Mouse (Mus musculus): ENCODE results near the gene Hist2h3b. TPM values are rescaled to one million over a fixed set of nuclear protein-coding genes. Genes with fewer than 3 reads are reported as not detected.
"Not testable (repeated sequence)": the region's sequence is repeated elsewhere in the genome, so short reads cannot be mapped to it uniquely, and the experiment has no call there.

The Hist2h3b gene
- total RNA-seq, 4 experiments from 2014 or later = 50.3 to 108 (median 73.7) TPM

DNA sequence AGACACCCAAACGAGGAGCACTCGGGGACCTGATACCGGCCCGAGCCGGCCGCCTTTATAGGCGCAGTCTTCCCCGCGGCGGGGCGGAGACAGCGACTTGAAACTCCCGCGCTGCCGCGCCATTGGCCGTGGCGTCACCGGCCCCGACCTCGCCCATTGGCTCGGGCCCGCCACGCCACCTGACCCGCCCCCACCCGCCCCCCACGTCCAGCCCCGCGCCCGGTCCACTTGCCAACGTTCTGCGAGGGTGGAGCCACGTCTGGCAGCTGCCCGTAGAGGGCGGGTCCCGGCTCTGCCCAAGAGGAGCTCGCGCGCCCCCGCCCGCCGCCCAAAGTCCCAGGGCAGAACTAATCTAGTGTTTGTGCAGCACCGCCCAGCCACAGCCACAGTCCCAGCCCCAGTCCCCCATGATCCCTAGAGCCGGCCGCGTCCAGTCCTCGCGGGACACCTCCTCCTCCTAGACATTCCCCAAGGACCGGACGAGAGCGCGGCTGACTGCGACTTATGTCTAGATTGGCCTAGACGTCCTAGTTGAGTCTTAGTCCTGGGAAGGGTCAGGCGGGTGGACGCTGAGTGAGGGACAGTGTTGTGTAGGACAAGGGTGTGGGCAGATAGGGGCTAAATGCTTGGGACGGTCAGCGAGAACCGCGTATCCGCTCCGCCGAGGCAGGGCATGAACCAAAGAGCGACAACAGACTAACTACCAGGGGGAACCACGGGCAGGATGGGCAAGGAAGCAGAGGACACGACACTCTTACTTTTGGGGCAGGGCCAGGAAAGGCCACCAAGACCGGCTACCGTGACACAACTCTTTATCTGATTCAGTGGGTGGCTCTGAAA, 29.3 kb upstream of the Hist2h3b start, which contains the start of gene Hist2h3c2:
Gene Hist2h3c2 (minus strand): TSS at position 174 of the 840 bp plus-strand sequence.
- not testable (repeated sequence) for DNase-seq

DNA sequence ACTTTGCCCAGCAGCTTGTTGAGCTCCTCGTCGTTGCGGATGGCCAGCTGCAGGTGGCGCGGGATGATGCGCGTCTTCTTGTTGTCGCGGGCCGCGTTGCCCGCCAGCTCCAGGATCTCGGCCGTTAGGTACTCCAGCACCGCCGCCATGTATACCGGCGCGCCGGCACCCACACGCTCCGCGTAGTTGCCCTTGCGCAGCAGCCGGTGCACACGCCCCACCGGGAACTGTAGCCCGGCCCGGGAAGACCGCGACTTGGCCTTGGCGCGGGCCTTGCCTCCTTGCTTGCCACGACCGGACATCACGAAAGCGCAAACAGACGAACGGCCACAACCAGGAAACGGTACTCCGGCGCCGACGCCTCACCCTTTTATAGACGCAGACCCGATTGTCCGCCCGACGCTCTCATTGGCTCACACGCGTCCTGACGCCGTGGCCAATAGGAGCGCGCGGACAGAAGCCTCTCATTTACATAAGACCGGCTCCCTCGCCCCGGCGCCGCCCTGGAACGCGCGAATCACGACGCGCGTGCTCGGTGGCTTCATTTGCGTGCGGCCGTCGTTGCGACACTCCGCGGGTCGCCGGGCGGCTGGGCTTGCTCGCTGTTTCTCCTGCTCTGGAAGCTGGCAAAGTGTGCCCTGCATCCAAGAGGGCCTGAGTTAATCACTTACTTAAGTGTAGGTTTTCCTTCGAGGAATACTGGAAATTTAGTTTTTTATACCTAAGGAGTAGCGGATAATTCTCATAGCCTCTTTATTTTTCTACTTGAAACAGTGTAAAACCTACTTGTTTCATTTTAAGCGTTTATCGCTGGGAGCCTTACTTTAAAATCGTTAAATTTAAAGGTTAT, 28.3 kb upstream of the Hist2h3b start, which contains the start of gene Hist2h2aa2:
Gene Hist2h2aa2 (minus strand): TSS at position 328 of the 850 bp plus-strand sequence.
- peak; percentile 97 for DNase-seq

DNA sequence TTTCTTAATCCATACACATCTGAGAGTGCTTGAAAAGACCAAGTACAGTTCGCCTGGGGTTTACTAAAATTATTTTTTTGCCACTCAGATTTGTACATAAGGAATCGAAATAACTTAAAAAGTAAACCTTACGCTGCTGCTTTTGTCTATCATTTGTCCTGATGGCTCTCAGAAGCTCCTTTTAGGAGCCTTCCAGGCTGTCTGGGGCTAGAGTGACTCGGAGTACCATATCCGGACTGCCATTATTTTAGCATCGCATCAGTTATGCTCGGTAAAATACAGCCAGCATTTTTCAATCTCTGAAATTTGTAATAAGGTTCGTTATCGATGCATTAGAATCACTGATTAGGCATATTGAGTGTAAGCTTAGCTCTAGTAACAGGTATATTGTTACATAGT, 27.7 kb upstream of the Hist2h3b start:
- DNase-seq = no peak

DNA sequence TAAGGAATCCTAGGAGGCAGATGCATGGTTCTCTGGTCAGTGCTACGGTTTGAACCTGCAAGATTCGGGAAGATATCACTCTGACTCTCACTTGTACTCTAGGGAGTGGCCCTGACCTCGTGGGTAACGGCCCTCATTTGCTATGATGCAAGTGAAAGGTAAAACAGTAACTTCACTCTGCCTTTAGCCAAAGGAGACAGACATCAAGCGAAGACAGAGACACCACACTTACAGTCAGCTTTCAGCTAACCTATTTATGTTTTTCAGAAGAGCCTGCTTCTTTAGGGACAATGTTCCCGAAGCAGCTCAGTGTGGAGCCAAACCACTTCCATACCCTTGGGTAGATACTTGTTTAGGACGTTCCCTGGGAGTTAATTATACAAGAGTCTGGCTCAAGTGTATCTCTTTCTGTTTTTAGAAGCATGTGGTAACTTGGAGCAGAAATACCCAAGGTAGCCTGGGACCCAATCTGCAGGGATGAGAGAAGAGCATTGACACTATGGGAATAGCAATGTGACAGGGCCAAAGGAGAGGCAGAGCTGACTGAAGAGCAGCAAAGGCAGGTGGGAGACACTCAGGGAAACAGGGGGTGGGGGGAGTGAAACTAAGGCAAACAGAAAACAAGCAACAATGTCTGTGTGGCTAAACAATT, 24.4 kb upstream of the Hist2h3b start:
- no peak for DNase-seq

DNA sequence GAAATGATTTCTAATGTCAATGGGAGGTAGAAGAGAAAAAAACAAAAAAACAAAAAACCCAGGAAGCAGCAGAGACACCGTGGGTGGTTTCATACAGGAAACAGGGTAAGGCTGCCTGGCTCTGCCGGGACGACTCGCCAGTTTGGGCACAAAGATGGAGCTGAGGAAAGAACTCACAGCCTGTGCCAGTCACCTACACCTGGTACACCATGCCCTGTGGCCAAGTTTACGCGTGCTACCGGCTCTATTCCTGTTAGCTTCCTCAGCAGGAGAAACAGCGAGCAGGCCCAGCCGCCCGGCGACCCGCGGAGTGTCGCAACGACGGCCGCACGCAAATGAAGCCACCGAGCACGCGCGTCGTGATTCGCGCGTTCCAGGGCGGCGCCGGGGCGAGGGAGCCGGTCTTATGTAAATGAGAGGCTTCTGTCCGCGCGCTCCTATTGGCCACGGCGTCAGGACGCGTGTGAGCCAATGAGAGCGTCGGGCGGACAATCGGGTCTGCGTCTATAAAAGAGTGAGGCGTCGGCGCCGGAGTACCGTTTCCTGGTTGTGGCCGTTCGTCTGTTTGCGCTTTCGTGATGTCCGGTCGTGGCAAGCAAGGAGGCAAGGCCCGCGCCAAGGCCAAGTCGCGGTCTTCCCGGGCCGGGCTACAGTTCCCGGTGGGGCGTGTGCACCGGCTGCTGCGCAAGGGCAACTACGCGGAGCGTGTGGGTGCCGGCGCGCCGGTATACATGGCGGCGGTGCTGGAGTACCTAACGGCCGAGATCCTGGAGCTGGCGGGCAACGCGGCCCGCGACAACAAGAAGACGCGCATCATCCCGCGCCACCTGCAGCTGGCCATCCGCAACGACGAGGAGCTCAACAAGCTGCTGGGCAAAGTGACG, 23.2 kb upstream of the Hist2h3b start, which contains the start of gene Hist2h2aa1:
Gene Hist2h2aa1 (plus strand): TSS at position 495 of the 884 bp plus-strand sequence.
- DNase-seq = peak; percentile 87

DNA sequence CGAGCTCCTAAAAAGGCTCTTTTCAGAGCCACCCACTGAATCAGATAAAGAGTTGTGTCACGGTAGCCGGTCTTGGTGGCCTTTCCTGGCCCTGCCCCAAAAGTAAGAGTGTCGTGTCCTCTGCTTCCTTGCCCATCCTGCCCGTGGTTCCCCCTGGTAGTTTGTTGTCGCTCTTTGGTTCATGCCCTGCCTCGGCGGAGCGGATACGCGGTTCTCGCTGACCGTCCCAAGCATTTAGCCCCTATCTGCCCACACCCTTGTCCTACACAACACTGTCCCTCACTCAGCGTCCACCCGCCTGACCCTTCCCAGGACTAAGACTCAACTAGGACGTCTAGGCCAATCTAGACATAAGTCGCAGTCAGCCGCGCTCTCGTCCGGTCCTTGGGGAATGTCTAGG, 22.4 kb upstream of the Hist2h3b start:
- DNase-seq = not testable (repeated sequence)

DNA sequence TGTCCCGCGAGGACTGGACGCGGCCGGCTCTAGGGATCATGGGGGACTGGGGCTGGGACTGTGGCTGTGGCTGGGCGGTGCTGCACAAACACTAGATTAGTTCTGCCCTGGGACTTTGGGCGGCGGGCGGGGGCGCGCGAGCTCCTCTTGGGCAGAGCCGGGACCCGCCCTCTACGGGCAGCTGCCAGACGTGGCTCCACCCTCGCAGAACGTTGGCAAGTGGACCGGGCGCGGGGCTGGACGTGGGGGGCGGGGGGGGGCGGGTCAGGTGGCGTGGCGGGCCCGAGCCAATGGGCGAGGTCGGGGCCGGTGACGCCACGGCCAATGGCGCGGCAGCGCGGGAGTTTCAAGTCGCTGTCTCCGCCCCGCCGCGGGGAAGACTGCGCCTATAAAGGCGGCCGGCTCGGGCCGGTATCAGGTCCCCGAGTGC, 22.0 kb upstream of the Hist2h3b start, which contains the start of gene Hist2h3c1:
Gene Hist2h3c1 (plus strand): TSS at position 259 of the 430 bp plus-strand sequence.
- not testable (repeated sequence) for DNase-seq

DNA sequence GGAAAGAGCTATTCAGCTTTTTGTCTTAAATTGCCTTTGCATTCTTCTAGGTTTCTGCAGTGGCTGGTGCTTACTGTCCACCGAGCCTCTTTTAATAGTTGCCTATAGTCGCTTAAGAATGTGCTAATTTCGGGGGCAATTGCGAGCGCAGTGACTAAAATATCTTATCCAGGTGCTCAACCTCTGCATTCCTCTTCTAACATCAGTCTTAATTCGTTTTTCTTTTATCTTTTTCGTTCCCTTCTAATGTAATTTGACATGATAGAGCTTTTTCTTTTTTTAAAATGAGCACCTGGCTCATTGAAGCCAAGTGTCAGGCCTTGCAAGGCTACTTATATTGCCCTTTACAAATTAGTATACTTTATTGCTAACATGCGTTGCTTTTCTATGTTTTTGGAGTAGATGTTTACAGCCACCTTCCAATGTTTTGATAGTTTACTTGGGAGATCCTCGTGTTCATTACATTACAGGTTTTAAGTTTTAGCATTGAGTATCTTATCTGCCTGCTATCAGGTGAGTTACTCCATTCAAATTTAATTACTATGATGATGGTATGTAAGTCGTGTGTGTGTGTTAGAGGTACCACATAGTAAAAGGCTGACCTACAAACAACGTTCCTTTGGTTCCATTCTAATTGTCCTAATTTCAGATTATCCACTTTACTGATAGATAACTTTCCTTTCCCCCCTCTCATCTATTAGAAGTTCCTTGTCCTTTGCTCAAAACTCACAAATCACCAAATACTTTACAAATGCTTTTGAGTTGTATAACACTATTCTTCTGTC, 20.9 kb upstream of the Hist2h3b start:
- DNase-seq = no peak

DNA sequence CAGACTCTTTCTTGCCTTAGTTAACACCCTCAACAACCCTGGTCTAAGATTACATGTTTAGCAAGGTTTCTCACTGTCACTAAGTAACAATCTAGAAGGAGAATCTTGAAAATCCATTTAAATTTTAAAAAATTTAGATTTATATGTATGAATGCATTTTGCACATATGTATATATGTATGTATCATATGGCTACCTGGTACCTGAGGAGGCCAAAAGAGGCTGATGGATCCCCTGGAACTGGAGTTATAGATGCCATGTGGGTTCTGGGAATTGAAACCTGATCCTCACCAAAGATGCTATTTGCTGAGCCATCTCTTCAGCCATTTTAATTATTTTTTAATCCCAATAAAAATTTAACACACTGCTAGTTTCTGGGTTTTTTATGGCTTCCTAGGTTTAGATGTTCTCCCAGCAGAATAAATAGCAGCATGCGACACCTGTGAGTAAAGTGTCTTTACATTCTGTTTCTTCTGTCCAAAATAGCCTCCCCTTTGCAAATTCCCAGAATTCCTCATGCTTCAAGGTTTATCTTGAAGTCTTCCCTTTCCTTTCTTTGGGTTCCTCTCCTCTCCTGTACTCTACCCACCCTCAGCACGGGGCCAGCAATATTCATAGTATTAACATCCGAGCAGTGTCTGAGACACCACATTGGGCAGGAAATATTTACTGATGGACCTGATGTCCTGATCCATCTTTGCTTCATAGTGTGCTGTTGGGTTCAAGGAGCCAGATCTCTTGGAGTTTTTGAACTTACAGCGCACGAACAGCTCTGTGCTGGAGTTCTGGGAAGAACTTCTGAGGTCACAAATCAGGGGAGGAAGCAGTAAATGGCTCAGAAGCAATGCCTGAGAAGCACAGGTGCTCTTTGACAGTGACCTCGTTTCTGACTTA, 20.1 kb upstream of the Hist2h3b start:
- DNase-seq = no peak

DNA sequence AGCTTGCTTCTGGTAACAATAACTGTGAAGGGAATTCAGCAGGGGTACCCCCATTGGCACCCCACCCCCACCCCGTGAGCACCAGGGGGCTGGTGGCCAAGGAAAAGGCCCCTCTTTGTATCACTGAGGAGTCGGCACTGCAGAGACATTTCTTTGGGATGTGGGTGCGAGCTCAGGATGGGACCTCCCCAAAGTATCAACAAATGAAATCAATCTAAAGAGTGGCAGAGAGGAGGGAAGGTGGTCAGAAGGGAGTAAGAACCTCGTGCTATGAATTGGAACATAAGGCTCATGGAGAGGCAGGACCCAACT, 19.5 kb upstream of the Hist2h3b start:
- DNase-seq = no peak

DNA sequence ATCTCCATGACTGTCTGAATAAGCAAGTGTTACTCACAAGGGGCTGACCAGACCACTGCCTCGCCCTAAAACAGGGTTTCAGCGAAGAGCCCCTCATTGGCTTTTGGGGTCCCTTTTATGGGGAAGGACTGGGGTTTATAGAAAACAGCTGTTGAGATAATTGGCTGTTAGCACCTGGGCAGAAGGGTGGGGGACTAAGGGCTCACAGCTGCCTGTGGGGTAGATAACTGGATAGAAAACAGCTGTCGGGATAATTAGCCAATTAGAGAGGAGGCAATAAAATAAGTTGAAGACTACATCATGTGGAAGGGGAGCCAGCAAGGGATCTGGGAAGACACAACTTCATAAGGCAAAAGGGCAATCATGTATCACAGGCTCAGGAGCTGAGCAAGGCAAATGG, 17.6 kb upstream of the Hist2h3b start:
- no peak for DNase-seq

DNA sequence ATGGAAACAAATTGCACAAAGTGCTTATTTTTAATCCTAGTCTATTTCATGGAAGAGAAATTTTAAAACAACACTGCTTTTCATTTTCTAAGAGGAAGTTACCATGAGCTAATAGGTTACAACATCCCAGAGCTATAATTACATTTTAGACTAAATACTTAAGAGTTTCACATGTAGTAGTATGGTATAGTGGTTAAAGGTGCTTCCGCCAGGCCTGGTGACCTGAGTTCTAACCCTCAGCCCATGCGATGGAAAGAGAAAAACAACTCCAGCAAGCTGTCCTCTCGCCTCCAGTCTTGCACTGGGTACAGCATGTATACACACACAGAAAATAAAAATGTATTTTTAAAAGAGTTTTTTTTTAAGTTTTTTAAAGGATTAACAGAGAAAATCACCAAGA, 16.7 kb upstream of the Hist2h3b start:
- no peak for DNase-seq

DNA sequence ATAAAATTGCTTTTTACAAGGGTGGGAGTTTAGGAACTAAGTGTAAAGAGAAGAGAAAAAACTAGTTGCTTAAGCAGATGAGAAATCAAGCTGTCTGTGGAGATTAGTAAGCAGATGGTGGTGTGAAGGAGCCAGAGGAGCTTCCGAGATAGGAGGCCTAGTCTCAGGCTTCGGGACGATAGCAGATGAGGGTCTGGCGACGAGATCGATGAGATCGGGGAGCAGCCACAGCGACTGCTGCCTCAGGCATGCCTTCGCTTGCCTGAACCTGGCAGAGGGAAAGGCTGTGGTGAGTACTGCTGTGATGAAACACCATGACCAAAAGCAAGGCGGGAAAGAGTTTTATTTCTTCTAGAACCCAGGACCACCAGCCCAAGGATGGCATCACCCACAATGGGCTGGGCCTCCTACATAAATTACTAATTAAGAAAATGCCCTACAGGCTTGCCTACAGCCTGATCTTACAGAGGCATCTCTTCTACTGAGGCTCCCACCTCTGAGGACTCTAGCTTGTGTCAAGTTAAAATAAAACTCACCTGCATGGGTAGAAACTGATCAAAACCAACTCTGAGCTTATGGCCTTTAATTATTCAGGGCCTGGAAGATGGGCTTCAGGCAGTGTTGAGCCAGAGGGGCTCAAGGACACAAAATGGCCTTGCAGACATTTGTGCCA, 13.6 kb upstream of the Hist2h3b start:
- DNase-seq = no peak

DNA sequence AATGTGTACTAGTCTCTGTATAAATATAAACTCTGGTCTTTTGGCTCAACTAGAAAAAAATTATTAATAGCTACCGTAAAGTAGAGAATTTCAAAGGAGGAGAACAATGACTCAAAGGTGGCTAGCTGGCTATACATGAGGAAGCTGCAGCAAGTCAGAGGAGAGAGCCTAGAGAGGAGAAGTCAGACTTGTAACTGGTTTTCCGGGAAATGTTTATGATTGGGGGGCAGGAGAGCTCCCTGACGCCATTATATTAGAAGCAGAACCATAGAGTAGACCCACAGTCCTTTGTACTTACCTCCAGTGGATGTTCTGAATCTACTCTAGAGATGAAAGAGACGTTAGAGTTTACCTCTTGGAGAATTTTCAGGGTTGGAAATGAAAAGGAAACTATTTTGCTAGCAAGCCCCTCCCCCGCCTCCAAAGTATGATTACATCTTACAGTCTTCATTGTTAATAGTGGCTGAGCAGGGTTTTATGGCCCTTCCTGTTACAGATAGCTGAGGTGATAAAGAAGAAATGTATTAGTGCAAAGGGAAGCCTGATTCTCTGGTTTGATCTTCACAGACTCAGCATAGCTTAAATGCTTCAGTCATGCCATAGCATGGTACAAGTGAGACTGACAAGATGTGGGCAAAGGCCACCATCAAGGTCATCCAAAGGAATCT, 12.4 kb upstream of the Hist2h3b start:
- no peak for DNase-seq

DNA sequence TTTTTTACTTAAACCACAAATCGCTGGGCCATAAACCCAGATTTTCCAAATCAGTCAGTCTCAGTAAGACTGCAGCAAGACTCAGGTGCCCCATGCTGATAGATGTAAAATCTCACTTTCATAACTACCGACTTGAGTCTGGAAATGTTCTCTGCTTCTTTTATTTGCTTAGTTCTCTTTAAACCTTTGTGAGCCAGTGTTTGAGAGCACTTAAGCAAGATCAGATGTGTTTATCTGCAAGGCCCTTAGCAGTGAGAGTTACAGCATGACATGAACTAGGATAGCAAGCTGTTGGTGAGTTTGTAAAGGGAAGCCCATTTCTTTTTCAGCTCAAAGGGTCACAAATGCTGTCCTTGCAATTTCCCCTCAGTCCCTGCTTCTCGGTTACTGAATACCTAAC, 11.3 kb upstream of the Hist2h3b start:
- no peak for DNase-seq

DNA sequence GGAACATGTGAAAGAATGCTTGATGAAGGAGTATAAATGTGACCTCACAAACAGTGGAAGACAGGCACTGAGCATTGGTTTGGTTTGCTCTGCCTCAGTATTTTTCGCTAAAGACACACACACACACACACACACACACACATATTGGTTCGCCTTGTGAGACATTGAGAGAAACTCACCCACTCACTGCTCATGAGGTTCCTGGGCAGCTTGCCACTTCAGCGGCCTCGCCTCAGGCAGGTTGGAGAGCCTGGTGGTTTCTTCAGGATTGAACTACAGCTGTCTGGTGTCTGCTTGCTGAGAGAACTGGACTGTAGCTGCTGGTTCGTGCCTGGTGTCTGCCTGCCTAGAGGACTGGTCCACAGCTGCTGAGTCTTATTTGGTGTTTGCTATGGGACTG, 8.2 kb upstream of the Hist2h3b start:
- no peak for DNase-seq

DNA sequence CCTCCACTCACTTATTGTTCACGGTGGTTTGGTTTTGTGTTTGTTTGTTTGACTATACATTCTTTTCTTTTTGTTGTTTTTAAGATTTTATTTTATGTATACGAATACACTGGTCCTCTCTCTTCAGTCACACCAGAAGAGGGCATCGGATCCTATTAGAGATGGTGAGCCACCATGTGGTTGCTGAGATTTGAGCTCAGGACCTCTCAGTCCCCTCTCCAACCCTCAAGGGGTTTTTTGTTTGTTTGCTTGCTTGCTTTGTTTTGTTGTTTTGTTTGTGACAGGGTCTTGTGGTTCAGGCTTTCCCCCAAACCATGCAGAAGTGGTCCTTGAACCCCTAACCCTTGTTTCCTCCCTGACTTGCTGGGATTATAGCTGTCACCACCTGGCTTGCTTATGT, 6.8 kb upstream of the Hist2h3b start:
- DNase-seq = no peak

DNA sequence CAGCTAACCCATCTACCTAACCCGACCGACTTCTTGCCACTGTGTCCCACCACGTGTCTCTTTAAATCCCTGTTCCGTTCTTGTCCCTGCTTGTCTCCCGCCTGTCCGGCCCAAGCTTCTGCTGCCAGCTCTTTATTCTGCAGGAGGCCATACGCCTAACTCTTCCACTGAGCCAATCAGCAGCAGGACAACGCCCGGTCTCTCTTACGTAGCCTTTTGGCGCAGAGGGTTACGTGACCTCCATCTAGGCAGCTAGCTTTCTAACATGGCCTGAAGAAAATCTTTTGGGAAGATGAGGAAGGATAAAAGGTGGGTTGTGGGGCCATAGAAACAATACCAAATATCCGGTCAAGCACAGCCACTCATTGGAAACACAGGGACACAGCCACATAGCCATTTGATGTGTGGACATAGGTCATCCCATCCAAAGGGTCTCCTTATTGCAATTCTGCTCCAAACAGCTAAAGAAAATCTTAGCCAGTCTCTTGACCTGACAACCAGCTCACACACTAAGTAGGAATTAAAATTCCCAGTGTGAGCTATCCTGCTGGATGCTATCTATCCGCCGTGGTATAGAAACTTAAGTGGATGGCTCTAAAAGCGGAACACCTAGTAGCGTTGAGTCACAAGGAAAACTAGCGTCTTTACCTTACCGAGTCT, 6.1 kb upstream of the Hist2h3b start:
- peak; percentile 89 for DNase-seq
